Mouse (Mus musculus): ENCODE results near the gene Ptx4.

DNA sequence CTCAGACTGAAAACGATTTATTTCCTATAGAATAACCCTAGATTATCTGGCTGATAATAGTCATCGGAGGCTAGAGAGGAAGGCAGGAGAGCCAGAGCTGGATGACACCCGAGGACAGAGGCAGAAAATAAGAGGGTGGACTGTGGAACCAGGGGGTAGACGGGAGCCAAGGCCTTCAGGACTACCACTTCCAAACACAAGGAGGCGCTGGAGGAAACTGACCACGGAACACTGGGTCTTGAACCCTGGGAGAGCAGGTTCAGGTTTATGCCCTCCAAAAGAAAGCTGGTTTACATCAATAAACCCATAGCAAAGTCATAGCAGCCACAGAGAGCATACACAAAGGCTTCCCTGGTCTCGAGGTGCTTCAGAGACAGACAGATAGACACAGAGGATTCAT, 3.4 kb downstream of the Ptx4 start:
- TF ChIP-seq CTCF (IDR thresholded peaks at IDR 0.05; ENCODE audit: borderline replicate concordance, extremely low read depth, insufficient read depth, insufficient read length) (peak; percentile 32; the same call in 1 of the 2 replicates), POLR2A (IDR thresholded peaks at IDR 0.05; ENCODE audit: borderline replicate concordance, extremely low read depth, insufficient read depth, insufficient read length, poor library complexity, severe bottlenecking) (no peak)
